Mouse (Mus musculus) lung, adult 2 months (tissue): Measurements from ENCODE around the gene Gm14597.
"Not testable (repeated sequence)": the region's sequence is repeated elsewhere in the genome, so short reads cannot be mapped to it uniquely, and the experiment has no call there.

ENCODE experiments used
- CTCF ChIP-seq: fragments of 200-500 bp; IDR thresholded peaks from 2 replicates; pipeline ENCODE4 v1.5.1; 2011; ENCODE audit warnings: mild to moderate bottlenecking, low read length, control low read depth; ENCODE audit not compliant: insufficient read depth
- POLR2A ChIP-seq: fragments of 200-500 bp; IDR thresholded peaks from 2 replicates; pipeline ENCODE4 v1.6.1; 2011; ENCODE audit warnings: low read depth, mild to moderate bottlenecking, control low read depth, low read length, borderline replicate concordance; ENCODE audit errors: extremely low read depth

- TF ChIP-seq POLR2A, CTCF: not testable (repeated sequence)
Observed at GRCm38 (mm10) chrX:53642604-53642979, 33.8 kb upstream of the Gm14597 start.
